Mouse (Mus musculus) CH12.LX (cell line): Measurements from ENCODE around the gene Zbtb42. TPM values are rescaled to one million over a fixed set of nuclear protein-coding genes. Genes with fewer than 3 reads are reported as not detected.
A peak's percentile ranks its signal among the peaks of the same experiment; 100 is the strongest.

Experiments used
- DNase-seq: peaks from one replicate; pipeline ENCODE4 v3.0.0-alpha.2; 2013; ENCODE audit errors: extremely low read depth
- H3K27ac ChIP-seq: 2 replicates; pipeline ENCODE4 v1.5.1; 2012; ENCODE audit warnings: low read depth, mild to moderate bottlenecking, control low read depth, moderate library complexity; ENCODE audit not compliant: insufficient read depth
- H3K27me3 ChIP-seq: replicated peaks from 2 replicates; pipeline ENCODE3; 2012; ENCODE audit warnings: inconsistent platforms
- H3K36me3 ChIP-seq, 2 experiments: replicated peaks in 1 of 2; 2 replicates each; pipeline versions ENCODE3 to v1.6.1; 2012; ENCODE audit warnings: inconsistent platforms in 1 of 2, low read length in 1 of 2, mild to moderate bottlenecking in 1 of 2, mixed read lengths in 1 of 2, moderate library complexity in 1 of 2; ENCODE audit not compliant: control insufficient read depth in 1 of 2, insufficient read depth in 1 of 2
- H3K4me1 ChIP-seq, 2 experiments: 2 replicates each; pipeline ENCODE4 v1.6.1; 2012; ENCODE audit warnings: inconsistent platforms in 1 of 2, moderate library complexity in 1 of 2; ENCODE audit not compliant: insufficient read depth in 2 of 2, control insufficient read depth in 1 of 2
- H3K4me2 ChIP-seq: 2 replicates; pipeline ENCODE4 v1.6.1; 2012; ENCODE audit warnings: low read depth, mild to moderate bottlenecking, control low read depth; ENCODE audit not compliant: poor library complexity, insufficient read depth, severe bottlenecking
- H3K4me3 ChIP-seq, 3 experiments: fragments of 150-350 bp in 1 of 3; sonication (generic) in 1 of 3; replicated peaks in 1 of 3; 2 replicates each; pipeline versions ENCODE3 to v1.5.1; 2011 to 2012; ENCODE audit warnings: low read depth in 2 of 3, low read length in 2 of 3, mild to moderate bottlenecking in 2 of 3, moderate library complexity in 2 of 3, control low read depth in 1 of 3, improper control_type of control experiment in 1 of 3, inconsistent platforms in 1 of 3, mixed read lengths in 1 of 3; ENCODE audit not compliant: poor library complexity in 1 of 3
- H3K79me2 ChIP-seq: replicated peaks from 2 replicates; pipeline ENCODE4 v1.6.1; 2012; ENCODE audit warnings: mild to moderate bottlenecking, moderate library complexity; ENCODE audit not compliant: control insufficient read depth, poor library complexity, insufficient read depth, severe bottlenecking; ENCODE audit errors: extremely low read depth
- H3K9ac ChIP-seq: 2 replicates; pipeline ENCODE4 v1.6.1; 2012; ENCODE audit warnings: low read depth, mild to moderate bottlenecking, control low read depth, moderate library complexity; ENCODE audit not compliant: insufficient read depth
- H3K9me3 ChIP-seq: replicated peaks from 2 replicates; pipeline ENCODE3; 2012; ENCODE audit warnings: low read length, inconsistent platforms, mixed read lengths
- CTCF ChIP-seq, 2 experiments: IDR thresholded peaks in 1 of 2; conservative IDR thresholded peaks in 1 of 2; 2 replicates each; pipeline ENCODE4 v1.5.1; 2011 to 2012; ENCODE audit warnings: low read depth in 2 of 2, low read length in 2 of 2, improper control_type of control experiment in 1 of 2, inconsistent platforms in 1 of 2, mild to moderate bottlenecking in 1 of 2, moderate library complexity in 1 of 2
- ELF1 ChIP-seq: IDR thresholded peaks from 2 replicates; pipeline ENCODE4 v1.6.1; 2014; ENCODE audit warnings: low read depth, mild to moderate bottlenecking, inconsistent platforms, low read length, improper control_type of control experiment
- EP300 ChIP-seq: IDR thresholded peaks from 2 replicates; pipeline ENCODE4 v1.6.1; 2011; ENCODE audit warnings: low read length, improper control_type of control experiment
- ETS1 ChIP-seq: conservative IDR thresholded peaks from 2 replicates; pipeline ENCODE4 v1.6.1; 2012; ENCODE audit warnings: low read depth, mild to moderate bottlenecking, inconsistent platforms, low read length, improper control_type of control experiment, moderate library complexity
- GABPA ChIP-seq: IDR thresholded peaks from 2 replicates; pipeline ENCODE4 v1.6.1; 2012; ENCODE audit warnings: low read depth, low read length, improper control_type of control experiment, inconsistent platforms; ENCODE audit not compliant: insufficient replicate concordance
- IRF4 ChIP-seq: IDR thresholded peaks from 2 replicates; pipeline ENCODE4 v1.6.1; 2014; ENCODE audit warnings: low read depth, mild to moderate bottlenecking, inconsistent platforms, low read length, improper control_type of control experiment
- JUND ChIP-seq: conservative IDR thresholded peaks from 2 replicates; pipeline ENCODE4 v1.6.1; 2011; ENCODE audit warnings: low read depth, low read length, improper control_type of control experiment
- MAX ChIP-seq: IDR thresholded peaks from 2 replicates; pipeline ENCODE4 v1.6.1; 2011; ENCODE audit warnings: low read length, improper control_type of control experiment
- MXI1 ChIP-seq: IDR thresholded peaks from 2 replicates; pipeline ENCODE4 v1.6.1; 2011; ENCODE audit warnings: mild to moderate bottlenecking, low read depth, low read length, improper control_type of control experiment
- NELFE ChIP-seq: IDR thresholded peaks from 2 replicates; pipeline ENCODE4 v1.6.1; 2011; ENCODE audit warnings: low read depth, low read length, improper control_type of control experiment
- NRF1 ChIP-seq: IDR thresholded peaks from 2 replicates; pipeline ENCODE4 v1.6.1; 2014; ENCODE audit warnings: low read depth, mild to moderate bottlenecking, inconsistent platforms, low read length, improper control_type of control experiment, moderate library complexity
- RAD21 ChIP-seq: IDR thresholded peaks from 2 replicates; pipeline ENCODE4 v1.6.1; 2011; ENCODE audit warnings: low read depth, mild to moderate bottlenecking, low read length, improper control_type of control experiment, moderate library complexity
- RCOR1 ChIP-seq: conservative IDR thresholded peaks from 2 replicates; pipeline ENCODE4 v1.6.1; 2012; ENCODE audit warnings: low read depth, mild to moderate bottlenecking, inconsistent platforms, low read length, improper control_type of control experiment
- SMC3 ChIP-seq: IDR thresholded peaks from 2 replicates; pipeline ENCODE4 v1.6.1; 2011; ENCODE audit warnings: low read depth, low read length, improper control_type of control experiment
- TCF12 ChIP-seq: IDR thresholded peaks from 2 replicates; pipeline ENCODE4 v1.6.1; 2014; ENCODE audit warnings: low read depth, mild to moderate bottlenecking, inconsistent platforms, low read length, improper control_type of control experiment
- USF1 ChIP-seq: IDR thresholded peaks from 2 replicates; pipeline ENCODE4 v1.6.1; 2014; ENCODE audit warnings: low read depth, mild to moderate bottlenecking, inconsistent platforms, low read length, improper control_type of control experiment
- USF2 ChIP-seq: conservative IDR thresholded peaks from 2 replicates; pipeline ENCODE4 v1.6.1; 2011; ENCODE audit warnings: low read depth, low read length, improper control_type of control experiment
- ZC3H11A ChIP-seq: IDR thresholded peaks from 2 replicates; pipeline ENCODE4 v1.6.1; 2012; ENCODE audit warnings: low read depth, mild to moderate bottlenecking, inconsistent platforms, low read length, improper control_type of control experiment
- dilution Hi-C: fragments of 300-500 bp; cut with MboI; formaldehyde crosslinking; loops from 2 replicates; pipeline ENCODE4 v1.14.3; 2020; ENCODE audit warnings: low sequenced_read_pairs; ENCODE audit not compliant: extremely low pct_unique_long_range_greater_than_20kb, extremely low pct_ligation_motif_present
- in situ Hi-C: fragments of 300-500 bp; cut with MboI; formaldehyde crosslinking; loops from 3 replicates; pipeline ENCODE4 v1.14.3; 2019; ENCODE audit warnings: low sequenced_read_pairs, low pct_ligation_motif_present, low pct_unique_long_range_greater_than_20kb, mixed read lengths
- polyA plus RNA-seq: library from polyadenylated mRNA; unstranded; fragments of >175 nt; gene quantifications from 2 replicates; pipeline ENCODE4 v1.2.1, GENCODE M21; 2012; ENCODE audit warnings: low read depth; ENCODE audit not compliant: insufficient read length
- total RNA-seq, 2 experiments: library from RNA; depleted of rRNA; stranded (reverse); fragments of 300-350 nt in 1 of 2; fragments of >200 nt in 1 of 2; gene quantifications; 2 replicates each; pipeline ENCODE4 v1.2.3; 2012 to 2014

Zbtb42 gene
- total and polyA plus RNA-seq, 3 experiments: 0.11 to 0.30 TPM; not detected in 1

- no peak overlapping the region for H3K4me3 ChIP-seq
Measured at GRCm38 (mm10) chr12:112720890-112721423, 42.3 kb downstream of the Zbtb42 start.

GRCm38 (mm10) chr12:112721424-112722239 is 43.0 kb downstream of the Zbtb42 start:
- TF ChIP-seq RAD21 (no peak), TCF12 (0 out of 2 replicates have a peak, but pooled peaks have one; percentile 8), ELF1 (0 out of 2 replicates have a peak, but pooled peaks have one; percentile 28)
- no peaks in the 10 kb centered on the region for H3K79me2 ChIP-seq
- H3K4me1 ChIP-seq: peaks cover 11 to 20% of the 10 kb centered on the region in 2 experiments
- H3K9me3 ChIP-seq: no peaks in the 10 kb centered on the region
- in situ Hi-C loops (no loop called here), dilution Hi-C loops (no loop called here)
- H3K9ac ChIP-seq: peak overlapping the region; percentile 32; the same call in 1 of the 2 replicates
- no peak overlapping the region for H3K27ac ChIP-seq
- H3K4me2 ChIP-seq: peak overlapping the region; percentile 61; the same call in 1 of the 2 replicates
- peaks cover 40% of the 10 kb centered on the region for H3K27me3 ChIP-seq
- H3K36me3 ChIP-seq: no peaks in the 10 kb centered on the region
- H3K4me3 ChIP-seq: peak overlapping the region in 2 of 3 experiments; percentile 58 to 67
- DNase-seq: no peak

More at GRCm38 (mm10) chr12:112720890-112721423, 42.3 kb downstream of the Zbtb42 start:
- DNase-seq: no peak
- no peak overlapping the region for H3K27ac ChIP-seq
- in situ Hi-C loops: no loop called here
- TF ChIP-seq GABPA (no peak), NELFE (no peak), EP300 (no peak), JUND (no peak), RCOR1 (no peak), MXI1 (no peak), USF2 (no peak), MAX (no peak), IRF4 (no peak), ELF1 (no peak), ETS1 (no peak), USF1 (no peak), ZC3H11A (no peak), CTCF (conservative IDR thresholded peaks at IDR 0.05 in 1 of 2, IDR thresholded peaks at IDR 0.05 in 1 of 2; ENCODE audit: low read depth in 2 of 2, low read length in 2 of 2) (no peak), NRF1 (no peak), SMC3 (no peak)
- TF ChIP-seq, all 38 proteins: peak for 0
- H3K9me3 ChIP-seq: no peaks in the 10 kb centered on the region
- dilution Hi-C loops: no loop called here
- H3K36me3 ChIP-seq: no peaks in the 10 kb centered on the region
- no peak overlapping the region for H3K9ac ChIP-seq
- H3K4me2 ChIP-seq: no peak overlapping the region
- no peaks in the 10 kb centered on the region for H3K79me2 ChIP-seq
- peaks cover 40% of the 10 kb centered on the region for H3K27me3 ChIP-seq
- H3K4me1 ChIP-seq: peaks cover 11 to 20% of the 10 kb centered on the region in 2 experiments
